Mouse (Mus musculus): Measurements from ENCODE around the gene Kctd20. TPM values are rescaled to one million over a fixed set of nuclear protein-coding genes. Genes with fewer than 3 reads are reported as not detected.

Gene Kctd20
- polyA plus RNA-seq, 1 experiment from 2014 or later, result 38.2 TPM

- ChIA-PET CTCF (interaction anchor here (1.4 to 1.7 kb wide), 2 partner anchors 12 to 22 kb away, joined by 5 to 6 read pairs; no protein-coding TSS in a partner anchor), POLR2A (interaction anchor here (0.8 kb wide), 1 partner anchor 10 kb away, joined by 4 read pairs; no protein-coding TSS in a partner anchor)
- in situ Hi-C loops (cut with MboI; ENCODE audit: low pct_unique_long_range_greater_than_20kb), result no loop called here
- no peak for TF ChIP-seq CTCF (IDR thresholded peaks at IDR 0.05)
- no peaks in the 10 kb centered on the region for H3K27me3 ChIP-seq
- ATAC-seq (no peak), DNase-seq (ENCODE audit: low read depth, low spot score) (no peak)
Measured at GRCm38 (mm10) chr17:28948661-28949060, 3.1 kb upstream of the Kctd20 start.

- no peak for DNase-seq (ENCODE audit: low read depth, low spot score)
- ChIA-PET POLR2A (no interaction called here), CTCF (no interaction called here)
- ATAC-seq, result no peak
- no peaks in the 10 kb centered on the region for H3K27me3 ChIP-seq
- in situ Hi-C loops (cut with MboI; ENCODE audit: low pct_unique_long_range_greater_than_20kb), result no loop called here
- no peak for TF ChIP-seq CTCF (IDR thresholded peaks at IDR 0.05)
Measured at GRCm38 (mm10) chr17:28950751-28951150, 999 bp upstream of the Kctd20 start.

- DNase-seq (ENCODE audit: low read depth, low spot score) (no peak), ATAC-seq (no peak)
- ChIA-PET POLR2A (interaction anchor here (1.0 kb wide), 1 partner anchor 17 kb away, joined by 4 read pairs; no protein-coding TSS in a partner anchor), CTCF (interaction anchor here (0.7 to 1.0 kb wide), 2 partner anchors 34 to 73 kb away, joined by 3 read pairs; no protein-coding TSS in a partner anchor)
- in situ Hi-C loops (cut with MboI; ENCODE audit: low pct_unique_long_range_greater_than_20kb), result no loop called here
- H3K27me3 ChIP-seq, result no peaks in the 10 kb centered on the region
- TF ChIP-seq CTCF (IDR thresholded peaks at IDR 0.05), result no peak
Measured at GRCm38 (mm10) chr17:28953251-28953650, 1.5 kb downstream of the Kctd20 start.

DNA sequence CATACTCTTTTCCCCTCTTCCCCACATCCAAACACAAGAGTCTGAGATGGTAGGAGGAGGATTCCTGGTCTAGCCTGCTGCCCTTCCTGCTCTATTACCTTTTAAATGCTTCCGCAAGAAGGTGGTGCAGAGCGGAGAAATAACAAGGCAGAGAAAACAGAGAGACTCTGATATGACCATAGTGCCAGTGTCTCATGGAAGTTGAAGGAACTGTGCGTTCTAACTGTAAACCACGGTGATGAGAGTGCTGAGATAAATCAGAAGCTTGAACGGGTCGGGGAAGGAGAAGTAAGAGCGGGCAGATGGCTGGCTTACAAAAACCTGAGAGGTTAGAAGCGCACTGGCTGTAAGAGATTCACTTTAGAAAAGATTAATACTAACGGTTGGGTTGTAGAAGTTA, 2.7 kb downstream of the Kctd20 start:
- POLR2A ChIA-PET, result interaction anchor here (1.0 kb wide), 1 partner anchor 36 kb away, joined by 3 read pairs; no protein-coding TSS in a partner anchor
- CTCF ChIA-PET, result interaction anchor here (1.5 kb wide), 1 partner anchor 17 kb away, joined by 6 read pairs; no protein-coding TSS in a partner anchor
- ATAC-seq (no peak), DNase-seq (ENCODE audit: low read depth, low spot score) (no peak)
- no peaks in the 10 kb centered on the region for H3K27me3 ChIP-seq
- no peak for TF ChIP-seq CTCF (IDR thresholded peaks at IDR 0.05)
- in situ Hi-C loops (cut with MboI; ENCODE audit: low pct_unique_long_range_greater_than_20kb), result no loop called here

DNA sequence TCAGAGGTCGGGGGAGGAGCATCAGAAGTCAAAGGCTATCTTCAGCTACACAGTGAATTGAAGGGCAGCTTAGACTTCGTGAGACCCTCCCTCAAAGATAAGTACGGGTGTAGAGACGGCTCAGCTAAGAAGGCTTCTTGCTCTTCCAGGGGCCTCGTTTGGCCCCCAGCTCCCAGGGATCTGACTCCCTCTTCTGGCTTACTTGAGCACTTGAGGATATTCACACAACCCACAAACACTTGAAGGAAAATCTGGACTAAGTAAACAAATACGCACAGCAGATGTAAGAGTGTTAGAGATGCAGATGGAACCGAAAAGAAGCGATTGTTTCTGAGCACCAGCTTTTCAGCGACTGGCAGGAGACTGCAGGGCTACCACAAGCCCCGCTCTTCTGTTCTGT, 8.8 kb downstream of the Kctd20 start:
- in situ Hi-C loops (cut with MboI; ENCODE audit: low pct_unique_long_range_greater_than_20kb), result no loop called here
- CTCF ChIA-PET, result no interaction called here
- no peak for DNase-seq (ENCODE audit: low read depth, low spot score)
- no peak for ATAC-seq
- TF ChIP-seq CTCF (IDR thresholded peaks at IDR 0.05), result no peak
- POLR2A ChIA-PET, result interaction anchor here (0.7 kb wide), 1 partner anchor 90 kb away, joined by 3 read pairs; no protein-coding TSS in a partner anchor
- no peaks in the 10 kb centered on the region for H3K27me3 ChIP-seq

- ATAC-seq, result no peak
- ChIA-PET CTCF (no interaction called here), POLR2A (interaction anchor here (0.6 to 0.7 kb wide), 2 partner anchors 89 to 148 kb away, joined by 3 to 4 read pairs; no protein-coding TSS in a partner anchor)
- TF ChIP-seq CTCF (IDR thresholded peaks at IDR 0.05), result no peak
- no peaks in the 10 kb centered on the region for H3K27me3 ChIP-seq
- no peak for DNase-seq (ENCODE audit: low read depth, low spot score)
- in situ Hi-C loops (cut with MboI; ENCODE audit: low pct_unique_long_range_greater_than_20kb), result no loop called here
Measured at GRCm38 (mm10) chr17:28961596-28961995, 9.8 kb downstream of the Kctd20 start.

- DNase-seq (ENCODE audit: low read depth, low spot score) (no peak), ATAC-seq (no peak)
- ChIA-PET CTCF (interaction anchor here (1.2 kb wide), 1 partner anchor 54 kb away, joined by 3 read pairs; no protein-coding TSS in a partner anchor), POLR2A (interaction anchor here (0.6 kb wide), 1 partner anchor 65 kb away, joined by 3 read pairs; the partner anchor contains the start of gene Srsf3)
- no peaks in the 10 kb centered on the region for H3K27me3 ChIP-seq
- no peak for TF ChIP-seq CTCF (IDR thresholded peaks at IDR 0.05)
- in situ Hi-C loops (cut with MboI; ENCODE audit: low pct_unique_long_range_greater_than_20kb), result no loop called here
Measured at GRCm38 (mm10) chr17:28967021-28967610, 15.4 kb downstream of the Kctd20 start.

DNA sequence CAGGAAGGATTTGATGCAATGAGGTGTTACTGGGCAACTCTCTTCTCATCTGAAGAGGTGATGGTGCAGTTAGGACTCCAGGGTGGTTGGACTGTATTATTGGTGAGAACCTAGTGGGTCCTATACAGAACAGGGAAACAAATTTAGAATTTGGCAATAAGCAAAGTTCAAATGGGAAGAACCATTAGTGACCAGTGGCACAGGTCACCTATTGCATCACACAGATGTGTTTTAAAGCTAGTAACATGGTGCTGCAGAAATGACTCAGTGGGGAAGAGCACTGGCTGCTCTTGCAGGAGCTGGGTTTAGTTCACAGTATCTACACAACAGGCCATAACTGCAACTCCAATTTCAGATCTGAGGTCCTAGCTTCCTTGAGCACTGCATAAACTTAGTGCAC, 18.4 kb downstream of the Kctd20 start:
- no peaks in the 10 kb centered on the region for H3K27me3 ChIP-seq
- CTCF ChIA-PET, result no interaction called here
- POLR2A ChIA-PET, result no interaction called here
- DNase-seq (ENCODE audit: low read depth, low spot score) (no peak), ATAC-seq (no peak)
- TF ChIP-seq CTCF (IDR thresholded peaks at IDR 0.05), result no peak
- in situ Hi-C loops (cut with MboI; ENCODE audit: low pct_unique_long_range_greater_than_20kb), result no loop called here

GRCm38 (mm10) chr17:28979091-28979490, 27.3 kb downstream of the Kctd20 start:
- in situ Hi-C loops (cut with MboI; ENCODE audit: low pct_unique_long_range_greater_than_20kb), result no loop called here
- no peak for ATAC-seq
- CTCF ChIA-PET, result interaction anchor here (2.8 kb wide), 1 partner anchor 8 kb away, joined by 15 read pairs; no protein-coding TSS in a partner anchor
- no peak for DNase-seq (ENCODE audit: low read depth, low spot score)
- TF ChIP-seq CTCF (IDR thresholded peaks at IDR 0.05), result no peak
- POLR2A ChIA-PET, result no interaction called here
- no peaks in the 10 kb centered on the region for H3K27me3 ChIP-seq

DNA sequence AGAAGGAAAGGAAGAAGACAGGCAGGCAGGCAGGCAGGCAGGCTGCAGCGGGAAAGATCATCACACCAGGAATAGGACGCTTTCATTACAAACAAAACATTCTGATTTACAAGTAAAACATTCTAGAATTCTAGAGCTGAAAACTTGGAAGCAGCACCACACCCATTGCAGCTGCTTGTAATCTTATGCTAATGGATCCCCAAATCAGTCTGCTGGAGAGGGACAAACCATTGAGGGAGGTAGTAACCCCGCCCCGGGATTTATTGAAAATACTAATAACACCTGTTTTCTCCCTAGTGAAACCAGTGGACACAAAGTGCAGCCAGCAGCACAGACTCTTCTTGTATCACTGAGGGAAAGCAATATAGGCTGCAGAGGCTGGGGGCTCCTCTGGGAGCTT, 29.3 kb downstream of the Kctd20 start:
- ChIA-PET POLR2A (interaction anchor here (1.4 kb wide), 1 partner anchor 9 kb away, joined by 4 read pairs; no protein-coding TSS in a partner anchor), CTCF (interaction anchor here (1.5 kb wide), 1 partner anchor 10 kb away, joined by 3 read pairs; no protein-coding TSS in a partner anchor)
- in situ Hi-C loops (cut with MboI; ENCODE audit: low pct_unique_long_range_greater_than_20kb), result no loop called here
- no peak for DNase-seq (ENCODE audit: low read depth, low spot score)
- no peak for ATAC-seq
- TF ChIP-seq CTCF (IDR thresholded peaks at IDR 0.05), result no peak
- H3K27me3 ChIP-seq, result no peaks in the 10 kb centered on the region

DNA sequence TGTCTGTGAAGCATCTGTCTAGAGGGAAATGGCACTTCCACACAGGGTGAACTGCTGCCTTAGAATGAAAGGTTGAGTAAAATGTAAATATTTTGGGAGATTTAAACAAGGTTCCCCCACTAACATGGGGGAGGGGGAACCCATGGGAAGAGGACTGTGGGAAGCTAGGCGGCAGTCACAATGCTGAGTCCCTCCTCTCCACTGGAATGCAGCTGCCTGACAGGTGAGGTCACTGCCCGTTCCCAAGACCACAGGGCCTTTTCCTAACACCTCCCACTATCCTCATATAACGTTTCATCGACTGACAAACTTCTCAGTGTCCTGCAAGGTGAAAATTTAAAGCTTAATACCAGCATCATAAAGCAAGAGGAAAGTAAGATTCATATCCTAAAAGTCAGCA, 30.8 kb downstream of the Kctd20 start:
- ATAC-seq (no peak), DNase-seq (ENCODE audit: low read depth, low spot score) (no peak)
- no peaks in the 10 kb centered on the region for H3K27me3 ChIP-seq
- TF ChIP-seq CTCF (IDR thresholded peaks at IDR 0.05), result no peak
- in situ Hi-C loops (cut with MboI; ENCODE audit: low pct_unique_long_range_greater_than_20kb), result no loop called here
- POLR2A ChIA-PET, result interaction anchor here (1.4 kb wide), 1 partner anchor 11 kb away, joined by 4 read pairs; no protein-coding TSS in a partner anchor
- CTCF ChIA-PET, result interaction anchor here (0.7 to 3.1 kb wide), 4 partner anchors 9 to 113 kb away, joined by 3 to 8 read pairs (median 3); no protein-coding TSS in a partner anchor
